Mouse (Mus musculus): ENCODE data around the gene Ctu2. TPM values are rescaled to one million over a fixed set of nuclear protein-coding genes. Genes with fewer than 3 reads are reported as not detected.
A peak's percentile ranks its signal among the peaks of the same experiment; 100 is the strongest.

The Ctu2 gene
- 79.6 and 83.2 TPM in 2 replicates for polyA plus RNA-seq (2016; fragmentation: Nextera tagmentation; extraction: Ambion mirVana)

DNA sequence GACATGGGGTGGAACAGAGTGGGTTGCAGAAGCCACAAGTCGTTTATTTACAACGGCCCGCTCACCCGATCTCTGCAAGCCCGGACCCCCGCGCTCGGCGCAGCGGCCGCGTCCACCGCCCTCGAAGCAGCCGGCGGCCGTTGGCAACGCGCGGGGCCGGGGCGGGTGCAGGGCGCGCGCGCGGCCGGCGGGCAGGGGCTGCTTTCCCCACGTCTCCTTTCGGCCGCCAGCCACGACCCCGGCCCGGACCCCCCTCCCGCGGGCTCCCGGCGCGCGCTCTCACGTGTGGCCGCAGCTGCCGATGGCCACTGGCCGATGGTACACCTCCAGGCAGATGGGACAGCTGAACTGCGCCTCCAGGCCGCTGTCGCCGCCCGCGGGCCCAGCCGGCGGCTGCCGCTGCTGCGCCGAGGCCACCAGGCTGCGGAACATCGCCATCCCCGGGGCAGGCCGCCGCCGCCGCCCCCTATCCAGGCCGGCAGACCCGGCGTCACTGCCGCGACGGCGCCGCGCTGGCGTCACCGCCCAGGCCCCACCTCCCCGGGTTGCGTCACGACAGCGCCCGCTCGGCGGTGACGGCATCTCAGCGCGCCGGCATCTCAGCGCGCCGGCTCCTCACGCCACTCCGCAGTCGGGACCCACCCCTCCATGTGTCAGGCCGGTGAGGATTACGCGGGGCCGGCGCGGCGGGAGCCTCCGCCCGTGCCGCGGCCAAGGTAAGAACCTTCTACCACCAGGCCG, at the start of gene Ctu2, which contains the start of gene Rnf166:
Gene Ctu2 (plus strand): TSS at position 564 of the 741 bp plus-strand sequence.
Gene Rnf166 (minus strand): TSS at position 485 of the 741 bp plus-strand sequence.
- H3K9me3 ChIP-seq, result no peaks in the 10 kb centered on the region
- peak within 1 kb of the TSS; percentile 96 for H3K4me3 ChIP-seq (replicated peaks)
- H3K36me3 ChIP-seq (replicated peaks), result peaks cover 51% of the 10 kb centered on the region
- H3K27ac ChIP-seq, result peak within 1 kb of the TSS; percentile 82
- peak within 1 kb of the TSS; percentile 95 for H3K4me2 ChIP-seq
- H3K9ac ChIP-seq, result peak within 1 kb of the TSS; percentile 91
- ATAC-seq (ENCODE audit: low FRiP score), result peak; percentile 95
- H3K27me3 ChIP-seq, result no peaks in the 10 kb centered on the region
- under 1% methylated on average over 103 of the region's 103 CpGs for WGBS
- peaks cover 25% of the 10 kb centered on the region for H3K4me1 ChIP-seq

DNA sequence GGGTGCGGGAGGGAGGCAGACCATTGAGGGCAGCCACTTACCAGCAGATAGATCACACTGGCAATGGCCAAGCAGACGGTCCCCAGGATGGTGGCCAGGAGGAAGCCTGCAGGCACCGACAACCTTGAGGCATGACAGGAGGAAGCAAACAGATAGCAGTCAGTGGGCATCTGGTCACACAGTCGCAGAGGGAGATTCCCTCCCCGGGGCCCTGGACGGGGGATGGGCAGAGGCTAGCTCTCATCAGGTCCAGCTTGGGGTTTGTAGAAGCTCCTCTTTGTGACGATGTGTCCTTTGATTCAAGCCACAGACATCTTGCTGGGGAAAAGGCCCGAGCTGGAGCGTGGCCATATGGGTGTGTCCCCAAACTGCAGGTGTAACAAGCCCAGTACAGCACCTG, 49.8 kb upstream of the Ctu2 start:
- H3K27me3 ChIP-seq, result no peaks in the 10 kb centered on the region
- no peak overlapping the region for H3K9ac ChIP-seq
- WGBS, result 81% methylated on average over 9 of the region's 9 CpGs
- no peaks in the 10 kb centered on the region; the same call in 1 of the 2 replicates for H3K36me3 ChIP-seq (replicated peaks)
- no peaks in the 10 kb centered on the region for H3K9me3 ChIP-seq
- H3K4me3 ChIP-seq (replicated peaks), result no peak overlapping the region
- H3K4me1 ChIP-seq, result no peaks in the 10 kb centered on the region
- H3K27ac ChIP-seq, result no peak overlapping the region
- H3K4me2 ChIP-seq, result no peak overlapping the region
- no peak for ATAC-seq (ENCODE audit: low FRiP score)

DNA sequence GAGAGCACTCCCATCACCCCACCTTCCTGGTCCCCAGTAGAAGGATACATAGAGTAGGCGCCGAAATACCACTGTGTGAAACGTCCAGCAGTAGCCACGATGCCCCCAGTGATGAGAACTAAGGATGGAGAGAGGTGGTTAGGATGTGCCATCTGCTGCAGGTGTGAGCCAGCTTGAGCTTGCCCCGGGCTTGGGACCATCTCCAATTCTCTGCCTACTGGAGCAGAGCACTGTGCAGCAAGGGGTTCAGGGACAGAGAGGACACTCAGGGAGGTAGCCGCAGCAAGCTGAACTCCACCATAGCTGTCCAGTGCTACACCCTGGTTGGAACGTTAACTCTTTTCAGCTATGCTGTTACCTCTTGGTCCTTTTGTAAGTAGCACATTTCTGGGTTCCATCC, 48.3 kb upstream of the Ctu2 start:
- ATAC-seq (ENCODE audit: low FRiP score), result no peak
- H3K9me3 ChIP-seq, result no peaks in the 10 kb centered on the region
- peaks cover 11% of the 10 kb centered on the region for H3K4me1 ChIP-seq
- H3K36me3 ChIP-seq (replicated peaks), result no peaks in the 10 kb centered on the region; the same call in 1 of the 2 replicates
- H3K4me2 ChIP-seq, result no peak overlapping the region
- H3K4me3 ChIP-seq (replicated peaks), result no peak overlapping the region
- no peak overlapping the region for H3K27ac ChIP-seq
- no peak overlapping the region for H3K9ac ChIP-seq
- 91% methylated on average over 7 of the region's 7 CpGs for WGBS
- H3K27me3 ChIP-seq, result peaks cover 10% of the 10 kb centered on the region; the same call in 1 of the 2 replicates

DNA sequence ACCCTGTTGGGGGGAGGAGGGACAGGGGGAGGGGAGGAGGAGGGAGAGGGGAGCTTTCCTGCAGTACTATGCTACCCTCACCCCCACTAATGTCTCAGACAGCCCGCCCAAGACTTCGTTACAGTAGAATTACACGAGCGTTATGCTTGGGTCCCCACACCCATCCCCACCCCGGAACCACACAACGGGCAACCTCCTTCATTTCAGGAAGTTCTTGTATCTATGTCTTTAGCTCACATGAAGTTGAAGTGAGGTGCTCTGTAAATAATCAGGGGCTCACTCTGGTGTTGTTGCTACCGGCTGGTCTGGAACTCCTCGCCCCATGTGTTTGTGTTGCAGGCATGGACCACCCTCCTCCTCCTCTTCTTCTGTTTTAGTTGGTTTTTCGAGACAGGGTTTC, 47.8 kb upstream of the Ctu2 start:
- Histone ChIP-seq H3K27me3 (peaks cover 13% of the 10 kb centered on the region; the same call in 1 of the 2 replicates), H3K27ac (no peak overlapping the region), H3K4me3 (replicated peaks) (no peak overlapping the region), H3K4me1 (peaks cover 16% of the 10 kb centered on the region), H3K36me3 (replicated peaks) (no peaks in the 10 kb centered on the region; the same call in 1 of the 2 replicates), H3K4me2 (no peak overlapping the region), H3K9me3 (no peaks in the 10 kb centered on the region), H3K9ac (no peak overlapping the region)
- no peak for ATAC-seq (ENCODE audit: low FRiP score)
- 94% methylated on average over 9 of the region's 9 CpGs for WGBS

DNA sequence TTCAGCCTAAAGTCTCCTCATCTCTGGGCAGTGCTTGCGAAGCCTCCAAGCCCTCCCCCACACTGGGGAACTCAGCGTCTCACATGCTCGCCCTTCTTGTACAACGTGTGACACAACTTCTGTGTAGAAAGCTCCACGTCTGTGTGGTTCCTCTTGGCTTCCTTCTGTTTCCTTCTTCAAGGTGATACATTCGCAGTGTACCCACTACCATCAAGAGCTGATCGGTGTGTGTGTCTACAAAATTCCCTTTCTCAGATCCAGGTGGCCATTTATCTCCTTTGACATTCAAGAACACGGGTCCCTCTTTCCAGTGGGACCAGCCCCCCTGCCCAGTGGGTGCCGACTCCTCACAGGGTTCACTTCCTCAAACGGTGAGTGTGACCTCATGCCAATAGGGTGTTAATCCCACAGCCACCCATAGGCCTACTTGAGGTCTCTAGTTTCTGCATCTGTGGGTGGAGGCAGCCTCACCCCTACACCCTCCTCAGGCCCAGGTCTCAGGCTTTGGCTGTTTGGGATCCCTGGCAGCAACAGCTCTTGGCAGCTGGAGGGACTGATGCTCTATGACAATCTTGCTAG, 45.8 kb upstream of the Ctu2 start:
- WGBS, result 90% methylated on average over 10 of the region's 10 CpGs
- H3K4me2 ChIP-seq, result no peak overlapping the region

DNA sequence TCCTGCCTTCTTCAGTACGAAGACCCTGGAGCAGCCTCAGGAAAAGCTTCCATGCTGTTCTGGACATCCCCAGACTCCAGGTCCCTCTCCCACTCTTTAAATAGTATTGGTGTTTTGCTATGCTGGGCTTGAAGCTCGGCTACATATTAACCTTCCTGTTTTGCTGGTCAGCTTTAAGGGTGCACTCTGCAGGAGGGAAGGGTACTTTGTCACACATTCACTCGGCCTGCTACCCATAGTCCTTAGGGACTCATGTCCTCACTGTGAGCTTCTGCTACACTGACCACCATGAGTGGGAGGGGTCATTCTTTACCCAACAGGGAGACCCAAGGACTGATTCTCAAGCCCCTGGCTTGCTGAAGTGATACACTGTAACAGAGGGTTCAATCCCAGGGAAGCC, 45.3 kb upstream of the Ctu2 start:
- Histone ChIP-seq H3K4me3 (replicated peaks) (no peak overlapping the region), H3K36me3 (replicated peaks) (peaks cover 19% of the 10 kb centered on the region), H3K27me3 (peaks cover 13% of the 10 kb centered on the region; the same call in 1 of the 2 replicates), H3K27ac (no peak overlapping the region), H3K9me3 (peaks cover 4% of the 10 kb centered on the region; the same call in 1 of the 2 replicates), H3K4me2 (no peak overlapping the region), H3K4me1 (peaks cover 18% of the 10 kb centered on the region), H3K9ac (no peak overlapping the region)
- ATAC-seq (ENCODE audit: low FRiP score), result no peak
- WGBS, result 77% methylated on average over 3 of the region's 3 CpGs

More for the DNA sequence above, 45.8 kb upstream of the Ctu2 start:
- peaks cover 18% of the 10 kb centered on the region for H3K4me1 ChIP-seq
- no peak overlapping the region for H3K4me3 ChIP-seq (replicated peaks)
- H3K27me3 ChIP-seq, result peaks cover 13% of the 10 kb centered on the region; the same call in 1 of the 2 replicates
- H3K27ac ChIP-seq, result no peak overlapping the region
- H3K9ac ChIP-seq, result no peak overlapping the region
- H3K36me3 ChIP-seq (replicated peaks), result peaks cover 14% of the 10 kb centered on the region
- H3K9me3 ChIP-seq, result no peaks in the 10 kb centered on the region
- ATAC-seq (ENCODE audit: low FRiP score), result no peak

DNA sequence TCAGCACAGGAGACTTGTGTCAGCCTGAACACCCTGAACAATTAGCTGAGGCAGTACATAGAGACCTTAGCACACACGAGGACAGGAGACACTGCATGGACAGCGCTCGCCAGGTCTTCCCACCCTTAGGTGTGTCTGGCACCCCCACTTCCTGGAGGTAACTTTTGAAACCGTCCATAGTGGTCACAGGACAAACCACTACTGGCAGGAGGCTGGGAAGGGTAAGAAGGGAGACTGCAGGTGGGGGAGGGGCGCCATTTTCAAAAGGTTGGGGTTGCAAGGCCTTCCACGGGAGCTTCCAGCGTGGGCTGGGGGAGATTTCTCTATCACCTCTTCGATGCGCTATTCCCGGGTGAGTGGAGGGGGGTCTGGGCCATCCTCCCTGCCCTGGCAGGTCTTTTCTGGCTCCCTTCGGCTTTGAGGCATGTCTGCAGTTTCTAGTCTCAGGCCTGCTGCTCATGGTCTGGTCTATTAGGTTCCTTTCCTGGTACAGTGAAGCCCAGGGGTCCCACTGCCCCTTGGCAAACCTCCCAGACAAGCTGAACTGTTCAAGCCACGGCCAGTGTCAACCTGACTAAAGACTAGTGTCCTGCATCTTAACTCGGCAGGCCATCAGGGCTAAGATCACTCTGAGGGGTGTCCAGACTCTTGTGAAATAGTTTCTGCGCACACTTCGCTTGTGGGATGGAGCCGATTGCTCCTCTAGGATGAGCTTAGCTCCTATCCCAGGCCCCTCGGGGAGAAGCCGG, 44.1 kb upstream of the Ctu2 start:
- no peak for ATAC-seq (ENCODE audit: low FRiP score)
- Histone ChIP-seq H3K9me3 (peaks cover 4% of the 10 kb centered on the region; the same call in 1 of the 2 replicates), H3K4me2 (peak overlapping the region; percentile 76), H3K27me3 (peaks cover 13% of the 10 kb centered on the region; the same call in 1 of the 2 replicates), H3K4me1 (peaks cover 18% of the 10 kb centered on the region), H3K4me3 (replicated peaks) (peak overlapping the region; percentile 42), H3K9ac (peak overlapping the region; percentile 64), H3K36me3 (replicated peaks) (peaks cover 31% of the 10 kb centered on the region), H3K27ac (no peak overlapping the region)
- 38% methylated on average over 18 of the region's 18 CpGs for WGBS

DNA sequence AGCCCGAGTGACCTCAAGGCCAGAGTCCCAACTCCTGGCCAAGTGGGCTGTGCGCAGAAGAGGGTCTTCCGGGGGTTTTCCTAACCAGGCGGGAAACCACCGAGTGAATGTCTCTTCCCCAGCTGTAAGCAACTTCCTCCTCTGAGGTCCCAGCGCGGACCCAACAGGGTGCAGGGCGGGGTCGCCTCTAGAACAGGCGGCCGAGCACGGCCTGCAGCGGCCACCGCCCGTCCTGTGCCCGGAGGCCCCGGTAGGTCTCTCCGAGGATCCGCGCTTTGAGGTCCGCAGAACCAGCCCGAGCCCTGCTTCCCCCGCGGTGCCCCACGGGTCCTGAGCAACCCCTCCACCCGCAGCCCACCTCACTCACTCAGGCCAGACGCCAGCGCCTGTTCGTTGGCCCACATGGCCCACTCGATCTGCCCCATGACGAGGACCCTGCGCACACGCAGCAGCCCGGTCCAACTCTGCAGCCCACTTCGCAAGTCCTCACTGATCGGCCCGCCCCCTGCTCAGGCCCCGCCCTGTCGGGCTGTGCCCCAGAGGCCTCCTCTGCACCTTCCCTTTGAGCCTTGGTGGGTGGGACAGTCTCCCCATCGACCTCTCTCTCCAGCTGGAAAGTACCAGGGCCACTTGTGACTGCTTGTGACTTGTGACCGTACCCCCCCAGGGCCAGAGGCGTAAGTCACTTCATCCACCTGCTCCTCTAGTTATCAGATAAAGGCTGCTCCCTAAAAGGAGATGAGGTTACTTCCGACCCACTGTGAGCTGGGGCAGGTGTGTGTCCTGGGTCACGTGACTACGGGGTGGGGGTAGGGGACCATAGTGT, 43.3 kb upstream of the Ctu2 start, which contains the start of gene Cyba:
Gene Cyba (minus strand): TSS at position 488 of the 826 bp plus-strand sequence.
- peak within 1 kb of the TSS; percentile 64 for H3K9ac ChIP-seq
- peaks cover 4% of the 10 kb centered on the region; the same call in 1 of the 2 replicates for H3K9me3 ChIP-seq
- peak within 1 kb of the TSS; percentile 76 for H3K4me2 ChIP-seq
- H3K27me3 ChIP-seq, result peaks cover 13% of the 10 kb centered on the region; the same call in 1 of the 2 replicates
- peaks cover 18% of the 10 kb centered on the region for H3K4me1 ChIP-seq
- peaks cover 39% of the 10 kb centered on the region for H3K36me3 ChIP-seq (replicated peaks)
- no peak within 1 kb of the TSS for H3K27ac ChIP-seq
- 5% methylated on average over 43 of the region's 45 CpGs for WGBS
- H3K4me3 ChIP-seq (replicated peaks), result peak within 1 kb of the TSS; percentile 42
- peak; percentile 76 for ATAC-seq (ENCODE audit: low FRiP score)

DNA sequence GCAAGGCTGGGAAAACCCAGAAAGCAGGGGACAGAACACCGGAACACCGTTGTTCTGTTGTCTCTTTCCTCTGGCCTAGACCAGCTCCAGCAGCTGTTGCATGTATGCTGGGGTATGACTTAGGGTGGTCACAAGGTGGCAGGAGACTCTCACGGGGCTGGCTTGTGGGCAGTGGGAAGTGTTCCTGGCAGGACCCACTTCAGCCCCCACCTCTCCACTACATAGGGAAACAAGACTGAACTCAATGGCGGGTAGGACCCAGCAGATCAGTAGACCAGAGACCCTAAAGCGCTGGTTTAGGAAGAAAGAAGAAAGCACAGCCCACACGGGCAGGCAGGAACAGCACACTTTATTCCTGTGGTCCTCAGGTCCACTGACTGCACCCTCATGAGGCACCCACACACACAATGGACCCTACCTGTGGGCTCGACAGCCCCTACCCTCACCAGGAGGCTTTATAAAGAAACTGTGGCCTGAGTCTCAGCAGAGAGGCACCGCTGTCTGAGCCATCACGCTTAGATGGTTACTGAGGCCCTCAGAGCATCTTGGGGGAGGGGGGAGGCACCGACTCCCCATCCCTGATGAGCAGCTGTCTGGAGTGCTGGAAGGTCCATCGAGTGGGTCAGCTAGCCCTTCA, 42.6 kb upstream of the Ctu2 start:
- 74% methylated on average over 11 of the region's 11 CpGs for WGBS
- Histone ChIP-seq H3K4me3 (replicated peaks) (no peak overlapping the region), H3K9ac (peak overlapping the region; percentile 64; the same call in 1 of the 2 replicates), H3K27me3 (peaks cover 13% of the 10 kb centered on the region; the same call in 1 of the 2 replicates), H3K4me2 (peak overlapping the region; percentile 76), H3K36me3 (replicated peaks) (peaks cover 47% of the 10 kb centered on the region), H3K27ac (no peak overlapping the region), H3K9me3 (peaks cover 4% of the 10 kb centered on the region; the same call in 1 of the 2 replicates), H3K4me1 (peaks cover 18% of the 10 kb centered on the region)
- no peak; the same call in 1 of the 2 replicates for ATAC-seq (ENCODE audit: low FRiP score)

DNA sequence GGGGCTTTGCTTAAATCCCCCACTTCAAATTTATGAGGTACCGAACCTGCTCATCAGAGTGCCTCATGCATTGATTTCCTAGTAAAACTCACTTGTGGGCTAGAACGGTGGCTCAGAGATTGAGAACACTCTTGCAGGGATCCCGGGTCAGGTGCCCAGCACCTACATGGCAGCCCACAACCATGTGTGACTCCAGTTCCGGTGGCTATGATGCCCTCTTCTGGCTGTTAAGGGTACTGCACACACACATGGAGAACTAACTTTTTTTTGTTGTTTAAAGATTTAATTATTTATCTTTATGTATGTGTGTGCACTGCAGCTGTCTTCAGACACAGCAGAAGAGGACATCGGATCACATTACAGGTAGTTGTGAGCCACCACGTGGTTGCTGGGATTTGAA, 40.6 kb upstream of the Ctu2 start:
- Histone ChIP-seq H3K4me1 (peaks cover 18% of the 10 kb centered on the region), H3K27ac (no peak overlapping the region), H3K9ac (no peak overlapping the region), H3K27me3 (peaks cover 13% of the 10 kb centered on the region; the same call in 1 of the 2 replicates), H3K4me2 (no peak overlapping the region), H3K4me3 (replicated peaks) (no peak overlapping the region), H3K36me3 (replicated peaks) (peaks cover 62% of the 10 kb centered on the region), H3K9me3 (peaks cover 4% of the 10 kb centered on the region; the same call in 1 of the 2 replicates)
- ATAC-seq (ENCODE audit: low FRiP score), result no peak
- 89% methylated on average over 6 of the region's 6 CpGs for WGBS

DNA sequence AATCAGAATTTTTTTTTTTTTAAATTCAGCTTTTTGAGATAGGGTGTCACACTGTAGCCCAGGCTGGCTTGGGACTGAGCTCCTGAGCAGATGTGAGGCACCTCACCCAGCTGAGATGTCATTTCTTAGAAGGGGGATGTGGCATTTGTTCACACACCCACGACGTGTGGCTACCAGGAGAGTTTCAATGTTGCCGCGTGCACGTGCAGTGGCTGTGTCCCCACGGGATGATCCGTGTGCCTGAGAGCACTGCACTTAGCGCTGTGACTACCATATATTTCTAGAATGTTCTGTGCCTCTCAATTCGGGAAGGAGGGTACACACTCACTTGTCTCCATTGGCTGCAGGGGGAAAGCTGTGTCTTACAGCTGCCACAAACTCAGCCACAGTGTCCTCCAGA, 39.8 kb upstream of the Ctu2 start:
- WGBS, result 96% methylated on average over 9 of the region's 9 CpGs
- Histone ChIP-seq H3K4me2 (no peak overlapping the region), H3K4me1 (peaks cover 18% of the 10 kb centered on the region), H3K36me3 (replicated peaks) (peaks cover 62% of the 10 kb centered on the region), H3K27me3 (peaks cover 13% of the 10 kb centered on the region; the same call in 1 of the 2 replicates), H3K9ac (no peak overlapping the region), H3K9me3 (peaks cover 4% of the 10 kb centered on the region; the same call in 1 of the 2 replicates), H3K4me3 (replicated peaks) (no peak overlapping the region), H3K27ac (no peak overlapping the region)
- no peak for ATAC-seq (ENCODE audit: low FRiP score)
